Mouse (Mus musculus) stomach, embryonic 14.5 days (tissue): ENCODE data around the gene Btbd17. TPM values are rescaled to one million over a fixed set of nuclear protein-coding genes. Genes with fewer than 3 reads are reported as not detected.

Experiments used
- ATAC-seq: fragments of 200-750 bp; cut with Nextera tagmentation; 2 replicates; pipeline ENCODE4 v1.8.0; 2017; ENCODE audit warnings: low read depth, moderate TSS enrichment; ENCODE audit not compliant: insufficient number of reproducible peaks, insufficient read depth, low FRiP score
- H3K27ac ChIP-seq: fragments of 300-500 bp; sonication (generic); 2 replicates; pipeline ENCODE4 v1.5.1; 2014; ENCODE audit warnings: mild to moderate bottlenecking, low read length, moderate library complexity, mixed read lengths
- H3K27me3 ChIP-seq: fragments of 300-500 bp; sonication (generic); 2 replicates; pipeline ENCODE4 v1.6.1; 2014; ENCODE audit warnings: low read length, control low read depth, mixed read lengths; ENCODE audit not compliant: control insufficient read depth, insufficient read depth
- H3K36me3 ChIP-seq: fragments of 300-500 bp; sonication (generic); 2 replicates; pipeline ENCODE4 v1.6.1; 2014; ENCODE audit warnings: mild to moderate bottlenecking, control low read depth, low read length, moderate library complexity, mixed read lengths; ENCODE audit not compliant: control insufficient read depth, insufficient read depth
- H3K4me1 ChIP-seq: fragments of 300-500 bp; sonication (generic); 2 replicates; pipeline ENCODE4 v1.6.1; 2014; ENCODE audit warnings: low read length, control low read depth, mixed read lengths; ENCODE audit not compliant: control insufficient read depth, insufficient read depth
- H3K4me2 ChIP-seq: fragments of 300-500 bp; sonication (generic); replicated peaks from 2 replicates; pipeline ENCODE4 v1.6.1; 2014; ENCODE audit warnings: low read depth, low read length, control low read depth
- H3K4me3 ChIP-seq: fragments of 300-500 bp; sonication (generic); 2 replicates; pipeline ENCODE4 v1.5.1; 2014; ENCODE audit warnings: low read depth, low read length, control low read depth
- H3K9ac ChIP-seq: fragments of 300-500 bp; sonication (generic); replicated peaks from 2 replicates; pipeline ENCODE4 v1.6.1; 2014; ENCODE audit warnings: low read depth, mild to moderate bottlenecking, control low read depth, low read length, moderate library complexity, mixed read lengths
- H3K9me3 ChIP-seq: fragments of 300-500 bp; sonication (generic); 2 replicates; pipeline ENCODE4 v1.6.1; 2016; ENCODE audit warnings: low read depth, low read length, control low read depth; ENCODE audit not compliant: control insufficient read depth
- WGBS: fragments of 180-500 bp; shearing (Covaris S2); extraction: QIAGEN DNeasy Blood & Tissue Kit; methylation state at CpG from one replicate; pipeline ENCODE4 v1.1.7; 2014; 5-methylcytosine and 5-hydroxymethylcytosine counted together
- polyA plus RNA-seq: library from polyadenylated mRNA; unstranded; fragments of >200 nt; fragmentation: Nextera tagmentation; extraction: Ambion mirVana; gene quantifications from 2 replicates; pipeline ENCODE4 v1.2.1, GENCODE M21; 2014

The Btbd17 gene
- polyA plus RNA-seq, 1 experiment from 2014 or later = 0.98 TPM

DNA sequence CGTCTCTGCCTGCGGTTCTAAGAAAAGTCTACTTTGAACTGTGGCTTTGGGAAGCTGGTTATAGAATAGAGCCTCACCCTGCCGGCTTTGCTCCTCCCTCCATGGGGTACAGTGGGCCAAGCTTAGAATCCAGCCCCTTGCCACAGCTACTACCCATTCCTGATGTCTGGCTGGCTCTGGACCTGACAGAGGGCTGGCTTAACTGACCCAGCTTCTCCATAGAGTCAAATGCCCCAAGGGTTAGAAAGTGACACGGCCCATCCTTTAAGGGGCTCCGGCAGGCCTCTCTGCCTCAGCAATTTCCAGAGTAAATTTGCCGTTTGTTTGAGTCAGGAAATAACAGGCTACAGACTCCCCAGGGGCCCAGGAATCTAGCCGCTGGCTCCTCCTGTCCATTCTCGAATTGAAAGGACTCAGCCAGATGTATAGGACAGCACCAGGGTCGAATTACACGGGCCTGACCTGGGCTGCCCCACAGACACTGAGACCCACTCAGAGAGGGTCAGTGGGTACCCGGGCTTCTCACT, 27.5 kb upstream of the Btbd17 start:
- 6% methylated on average over 11 of the region's 11 CpGs for WGBS

GRCm38 (mm10) chr11:114822727-114823126, 27.0 kb upstream of the Btbd17 start:
- H3K4me2 ChIP-seq = no peak overlapping the region
- no peak overlapping the region for H3K4me3 ChIP-seq
- no peaks in the 10 kb centered on the region for H3K36me3 ChIP-seq
- H3K27me3 ChIP-seq = no peaks in the 10 kb centered on the region
- 35% methylated on average over 12 of the region's 12 CpGs for WGBS
- H3K9me3 ChIP-seq = no peaks in the 10 kb centered on the region
- H3K27ac ChIP-seq = no peak overlapping the region
- no peak for ATAC-seq
- no peak overlapping the region for H3K9ac ChIP-seq
- peaks cover 15% of the 10 kb centered on the region for H3K4me1 ChIP-seq

More for the DNA sequence above, 27.5 kb upstream of the Btbd17 start:
- no peak overlapping the region for H3K4me3 ChIP-seq
- ATAC-seq = no peak
- H3K9me3 ChIP-seq = no peaks in the 10 kb centered on the region
- H3K4me2 ChIP-seq = no peak overlapping the region
- H3K27ac ChIP-seq = no peak overlapping the region
- no peaks in the 10 kb centered on the region for H3K36me3 ChIP-seq
- H3K4me1 ChIP-seq = peaks cover 15% of the 10 kb centered on the region
- H3K9ac ChIP-seq = no peak overlapping the region; the same call in 1 of the 2 replicates
- no peaks in the 10 kb centered on the region for H3K27me3 ChIP-seq

DNA sequence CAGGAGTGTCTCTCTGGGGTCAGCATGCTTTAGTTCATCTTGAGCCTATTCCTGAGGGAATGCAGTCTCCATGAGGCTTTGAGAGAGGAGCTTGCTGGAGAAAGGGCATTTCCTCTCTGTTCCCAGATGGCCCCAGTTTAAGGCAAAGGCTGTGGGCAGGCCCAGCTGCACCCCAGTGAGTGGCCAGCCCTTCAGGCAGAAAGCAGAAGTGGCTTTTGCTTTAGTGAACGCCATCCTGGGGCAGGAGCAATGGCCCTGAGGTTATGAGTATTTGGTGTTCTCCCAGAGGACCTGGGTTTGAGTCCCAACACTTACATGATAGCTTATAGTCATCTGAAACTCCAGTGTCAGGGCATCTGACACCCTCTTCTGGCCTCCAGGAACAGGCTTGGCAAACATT, 25.6 kb upstream of the Btbd17 start:
- Histone ChIP-seq H3K4me3 (no peak overlapping the region), H3K27me3 (no peaks in the 10 kb centered on the region), H3K4me1 (peaks cover 15% of the 10 kb centered on the region), H3K9ac (no peak overlapping the region), H3K9me3 (no peaks in the 10 kb centered on the region), H3K36me3 (no peaks in the 10 kb centered on the region), H3K4me2 (no peak overlapping the region), H3K27ac (no peak overlapping the region)
- WGBS = 69% methylated on average over 1 of the region's 1 CpGs
- ATAC-seq = no peak

- Histone ChIP-seq H3K4me3 (no peak overlapping the region), H3K9me3 (no peaks in the 10 kb centered on the region), H3K27ac (no peak overlapping the region), H3K36me3 (no peaks in the 10 kb centered on the region), H3K4me2 (no peak overlapping the region), H3K9ac (no peak overlapping the region), H3K4me1 (peaks cover 15% of the 10 kb centered on the region), H3K27me3 (no peaks in the 10 kb centered on the region)
- no peak for ATAC-seq
- WGBS = 37% methylated on average over 3 of the region's 3 CpGs
Observed at GRCm38 (mm10) chr11:114820444-114820843, 24.7 kb upstream of the Btbd17 start.

DNA sequence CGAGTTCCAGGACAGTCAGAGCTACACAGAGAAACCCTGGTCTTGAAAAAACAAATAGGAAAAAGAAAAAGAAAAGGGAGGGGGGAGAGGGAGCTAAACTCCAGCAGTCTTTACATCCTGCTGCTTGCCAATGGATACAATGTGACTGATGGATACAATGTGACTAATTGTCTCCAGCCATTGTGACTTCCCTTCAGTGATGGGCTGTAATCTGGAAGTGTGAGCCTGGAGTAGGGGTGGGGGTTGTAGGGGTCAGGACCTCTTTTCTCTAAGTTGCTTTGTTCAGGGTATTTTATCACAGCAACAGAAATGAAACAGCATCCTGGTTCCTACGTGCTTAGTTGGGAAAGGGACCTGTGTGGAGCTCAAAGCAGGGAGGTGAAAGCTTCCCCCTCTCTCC, 23.4 kb upstream of the Btbd17 start:
- 34% methylated on average over 2 of the region's 2 CpGs for WGBS
- no peak overlapping the region for H3K9ac ChIP-seq
- no peaks in the 10 kb centered on the region for H3K36me3 ChIP-seq
- peaks cover 15% of the 10 kb centered on the region for H3K4me1 ChIP-seq
- H3K27ac ChIP-seq = no peak overlapping the region
- no peaks in the 10 kb centered on the region for H3K9me3 ChIP-seq
- H3K27me3 ChIP-seq = no peaks in the 10 kb centered on the region
- no peak overlapping the region for H3K4me3 ChIP-seq
- no peak overlapping the region for H3K4me2 ChIP-seq
- ATAC-seq = no peak

GRCm38 (mm10) chr11:114818185-114818584, 22.4 kb upstream of the Btbd17 start:
- no peaks in the 10 kb centered on the region for H3K27me3 ChIP-seq
- no peak for ATAC-seq
- H3K9ac ChIP-seq = no peak overlapping the region
- H3K27ac ChIP-seq = no peak overlapping the region
- no peak overlapping the region for H3K4me2 ChIP-seq
- no peaks in the 10 kb centered on the region for H3K9me3 ChIP-seq
- WGBS = 89% methylated on average over 7 of the region's 7 CpGs
- H3K4me1 ChIP-seq = peaks cover 10% of the 10 kb centered on the region
- no peaks in the 10 kb centered on the region for H3K36me3 ChIP-seq
- no peak overlapping the region for H3K4me3 ChIP-seq

GRCm38 (mm10) chr11:114816934-114817333, 21.2 kb upstream of the Btbd17 start:
- Histone ChIP-seq H3K36me3 (no peaks in the 10 kb centered on the region), H3K4me2 (no peak overlapping the region), H3K9ac (no peak overlapping the region), H3K27me3 (no peaks in the 10 kb centered on the region), H3K27ac (no peak overlapping the region), H3K4me1 (0 out of 2 replicates have a peak, but pooled peaks cover 4% of the 10 kb centered on the region), H3K4me3 (no peak overlapping the region), H3K9me3 (no peaks in the 10 kb centered on the region)
- 93% methylated on average over 4 of the region's 4 CpGs for WGBS
- no peak for ATAC-seq

GRCm38 (mm10) chr11:114814873-114815592, 19.3 kb upstream of the Btbd17 start:
- H3K27me3 ChIP-seq = no peaks in the 10 kb centered on the region
- WGBS = 71% methylated on average over 11 of the region's 11 CpGs
- ATAC-seq = no peak
- H3K36me3 ChIP-seq = no peaks in the 10 kb centered on the region
- H3K9ac ChIP-seq = no peak overlapping the region
- no peak overlapping the region for H3K4me2 ChIP-seq
- H3K4me3 ChIP-seq = no peak overlapping the region
- no peak overlapping the region for H3K27ac ChIP-seq
- no peaks in the 10 kb centered on the region for H3K9me3 ChIP-seq
- H3K4me1 ChIP-seq = 0 out of 2 replicates have a peak, but pooled peaks cover 4% of the 10 kb centered on the region
